Mouse (Mus musculus) stomach, postnatal 0 days (tissue): ENCODE data around the gene Cd72. TPM values are rescaled to one million over a fixed set of nuclear protein-coding genes. Genes with fewer than 3 reads are reported as not detected.

Experiments used
- ATAC-seq: fragments of 200-750 bp; cut with Nextera tagmentation; 2 replicates; pipeline ENCODE4 v1.8.0; 2017; ENCODE audit not compliant: low FRiP score, low TSS enrichment
- DNase-seq: peaks from one replicate; pipeline ENCODE4 v3.0.0-alpha.2; 2016; ENCODE audit warnings: low spot score
- H3K27ac ChIP-seq: fragments of 300-500 bp; sonication (generic); replicated peaks from 2 replicates; pipeline ENCODE4 v1.5.1; 2014; ENCODE audit warnings: mild to moderate bottlenecking, control low read depth
- H3K27me3 ChIP-seq: fragments of 300-500 bp; sonication (generic); 2 replicates; pipeline ENCODE4 v1.6.1; 2014; ENCODE audit warnings: low read length; ENCODE audit not compliant: control insufficient read depth, insufficient read depth
- H3K36me3 ChIP-seq: fragments of 300-500 bp; sonication (generic); 2 replicates; pipeline ENCODE4 v1.6.1; 2014; ENCODE audit warnings: low read length, mixed read lengths; ENCODE audit not compliant: control insufficient read depth, insufficient read depth
- H3K4me1 ChIP-seq: fragments of 300-500 bp; sonication (generic); replicated peaks from 2 replicates; pipeline ENCODE4 v1.6.1; 2014; ENCODE audit warnings: antibody characterized with exemption; ENCODE audit not compliant: control insufficient read depth, insufficient read depth
- H3K4me2 ChIP-seq: fragments of 300-500 bp; sonication (generic); replicated peaks from 2 replicates; pipeline ENCODE4 v1.6.1; 2014; ENCODE audit warnings: low read depth, mild to moderate bottlenecking, control low read depth, moderate library complexity
- H3K4me3 ChIP-seq: fragments of 300-500 bp; sonication (generic); 2 replicates; pipeline ENCODE4 v1.5.1; 2014; ENCODE audit warnings: low read depth, low read length, control low read depth
- H3K9ac ChIP-seq: fragments of 300-500 bp; sonication (generic); 2 replicates; pipeline ENCODE4 v1.6.1; 2014; ENCODE audit warnings: mild to moderate bottlenecking, low read length, control low read depth, mixed read lengths
- H3K9me3 ChIP-seq: fragments of 300-500 bp; sonication (generic); 2 replicates; pipeline ENCODE4 v1.6.1; 2016; ENCODE audit warnings: low read length; ENCODE audit not compliant: control insufficient read depth
- CTCF ChIP-seq: IDR thresholded peaks from 2 replicates; pipeline ENCODE4 v1.5.1; 2016; ENCODE audit warnings: antibody characterized with exemption, low read depth, mild to moderate bottlenecking, moderate library complexity
- EP300 ChIP-seq: optimal IDR thresholded peaks from 2 replicates; pipeline ENCODE3; 2016; ENCODE audit warnings: antibody characterized with exemption
- WGBS: fragments of 180-500 bp; shearing (Covaris S2); extraction: QIAGEN DNeasy Blood & Tissue Kit; methylation state at CpG from one replicate; pipeline ENCODE4 v1.1.7; 2014; 5-methylcytosine and 5-hydroxymethylcytosine counted together
- polyA plus RNA-seq: library from polyadenylated mRNA; unstranded; fragments of >200 nt; fragmentation: Nextera tagmentation; extraction: Ambion mirVana; gene quantifications from 2 replicates; pipeline ENCODE4 v1.2.1, GENCODE M21; 2015

Gene Cd72
- polyA plus RNA-seq = 2.8 and 3.2 TPM in 2 replicates

- ATAC-seq (no peak), DNase-seq (no peak)
- Histone ChIP-seq H3K4me1 (peaks cover 3% of the 10 kb centered on the region), H3K4me2 (peak within 1 kb of the TSS; percentile 35), H3K27me3 (no peaks in the 10 kb centered on the region), H3K4me3 (peak within 1 kb of the TSS; percentile 17), H3K36me3 (no peaks in the 10 kb centered on the region), H3K9me3 (no peaks in the 10 kb centered on the region), H3K27ac (no peak within 1 kb of the TSS), H3K9ac (peak within 1 kb of the TSS; percentile 23; the same call in 1 of the 2 replicates)
- WGBS = 33% methylated on average over 20 of the region's 20 CpGs
- TF ChIP-seq EP300 (no peak), CTCF (peak; percentile 37)
Measured at GRCm38 (mm10) chr4:43454041-43454836, at the start of gene Cd72. Gene Cd72 (minus strand): TSS chr4:43454628.

GRCm38 (mm10) chr4:43503506-43503905 lies 49.1 kb upstream of the Cd72 start:
- Histone ChIP-seq H3K4me2 (no peak overlapping the region), H3K27ac (no peak overlapping the region), H3K27me3 (no peaks in the 10 kb centered on the region), H3K4me1 (peaks cover 5% of the 10 kb centered on the region; the same call in 1 of the 2 replicates), H3K4me3 (no peak overlapping the region), H3K9me3 (no peaks in the 10 kb centered on the region), H3K36me3 (no peaks in the 10 kb centered on the region), H3K9ac (no peak overlapping the region)
- no peak for ATAC-seq
- TF ChIP-seq EP300 (no peak), CTCF (no peak)
- DNase-seq = no peak
- WGBS = 72% methylated on average over 6 of the region's 6 CpGs

GRCm38 (mm10) chr4:43503041-43503440 lies 48.6 kb upstream of the Cd72 start:
- ATAC-seq (no peak), DNase-seq (no peak)
- no peaks in the 10 kb centered on the region for H3K9me3 ChIP-seq
- TF ChIP-seq EP300 (no peak), CTCF (no peak)
- peaks cover 5% of the 10 kb centered on the region; the same call in 1 of the 2 replicates for H3K4me1 ChIP-seq
- no peak overlapping the region for H3K4me3 ChIP-seq
- no peak overlapping the region for H3K9ac ChIP-seq
- no peak overlapping the region for H3K27ac ChIP-seq
- no peak overlapping the region for H3K4me2 ChIP-seq
- 73% methylated on average over 2 of the region's 2 CpGs for WGBS
- no peaks in the 10 kb centered on the region for H3K36me3 ChIP-seq
- no peaks in the 10 kb centered on the region for H3K27me3 ChIP-seq

- peak within 1 kb of the TSS; percentile 58 for H3K9ac ChIP-seq
- H3K27me3 ChIP-seq = no peaks in the 10 kb centered on the region
- H3K4me2 ChIP-seq = peak within 1 kb of the TSS; percentile 80
- TF ChIP-seq EP300 (no peak), CTCF (no peak)
- H3K36me3 ChIP-seq = no peaks in the 10 kb centered on the region
- H3K9me3 ChIP-seq = no peaks in the 10 kb centered on the region
- 6% methylated on average over 50 of the region's 50 CpGs for WGBS
- DNase-seq (peak; percentile 91), ATAC-seq (peak; percentile 84)
- peak within 1 kb of the TSS; percentile 54 for H3K4me3 ChIP-seq
- H3K4me1 ChIP-seq = 0 out of 2 replicates have a peak, but pooled peaks cover 5% of the 10 kb centered on the region
- H3K27ac ChIP-seq = no peak within 1 kb of the TSS
Measured at GRCm38 (mm10) chr4:43499407-43500333, 45.2 kb upstream of the Cd72 start, which contains the start of gene Arhgef39. Gene Arhgef39 (minus strand): TSS chr4:43499695.

GRCm38 (mm10) chr4:43498983-43499382 lies 44.6 kb upstream of the Cd72 start:
- TF ChIP-seq CTCF (peak; percentile 61), EP300 (no peak)
- no peak for DNase-seq
- H3K27ac ChIP-seq = no peak overlapping the region

More at GRCm38 (mm10) chr4:43498983-43499382, 44.6 kb upstream of the Cd72 start:
- no peaks in the 10 kb centered on the region for H3K9me3 ChIP-seq
- 12% methylated on average over 8 of the region's 8 CpGs for WGBS
- H3K9ac ChIP-seq = peak overlapping the region; percentile 58
- 0 out of 2 replicates have a peak, but pooled peaks cover 5% of the 10 kb centered on the region for H3K4me1 ChIP-seq
- ATAC-seq = no peak
- no peaks in the 10 kb centered on the region for H3K27me3 ChIP-seq
- peak overlapping the region; percentile 80 for H3K4me2 ChIP-seq
- H3K36me3 ChIP-seq = no peaks in the 10 kb centered on the region
- peak overlapping the region; percentile 54 for H3K4me3 ChIP-seq
